Mouse (Mus musculus): ENCODE measurements around the gene Nmrk1. TPM values are rescaled to one million over a fixed set of nuclear protein-coding genes. Genes with fewer than 3 reads are reported as not detected.
A peak's percentile ranks its signal among the peaks of the same experiment; 100 is the strongest.
"Not testable (repeated sequence)": the region's sequence is repeated elsewhere in the genome, so short reads cannot be mapped to it uniquely, and the experiment has no call there.

Gene Nmrk1
- 6.2 and 6.4 TPM in 2 replicates for polyA plus RNA-seq (2016; fragmentation: Nextera tagmentation; extraction: Ambion mirVana)

DNA sequence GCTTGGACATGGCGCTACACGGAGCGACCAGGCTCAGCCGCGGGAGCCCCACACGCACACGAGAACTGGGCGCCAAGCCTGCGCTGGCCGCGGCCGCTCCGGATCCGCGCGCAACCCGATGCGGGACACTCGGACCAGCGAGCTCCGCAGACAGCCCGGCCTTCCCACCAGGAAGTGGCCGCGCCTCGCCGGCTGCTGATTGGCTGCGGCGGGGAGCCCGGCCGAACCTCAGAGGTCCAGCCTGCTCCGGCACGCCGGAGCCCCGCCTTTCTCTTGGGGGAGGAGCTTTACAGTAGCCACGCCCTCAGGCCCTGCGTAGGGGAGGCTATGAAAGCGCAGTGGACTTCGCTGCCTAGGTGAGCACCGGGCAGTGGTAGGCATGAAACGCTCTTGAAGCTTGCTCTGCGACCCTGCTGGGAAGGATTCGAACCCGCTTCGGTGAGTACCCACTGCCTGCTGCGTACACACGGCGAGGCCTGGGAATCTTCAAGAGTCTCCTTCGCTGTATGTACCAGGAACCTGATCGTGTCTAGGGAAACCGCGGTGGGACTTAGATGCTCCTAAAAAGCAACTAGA lies at the start of gene Nmrk1, which contains the start of gene Ostf1:
Nmrk1 (plus strand) TSS at position 307 of the 576 bp plus-strand sequence.
Ostf1 (minus strand) TSS at position 180 of the 576 bp plus-strand sequence.
- Histone ChIP-seq H3K4me3 (peak within 1 kb of the TSS; percentile 80), H3K27me3 (ENCODE audit: poor library complexity, severe bottlenecking) (peaks cover 35% of the 10 kb centered on the region), H3K4me1 (peaks cover 19% of the 10 kb centered on the region), H3K36me3 (replicated peaks) (no peaks in the 10 kb centered on the region), H3K9me3 (no peaks in the 10 kb centered on the region), H3K27ac (peak within 1 kb of the TSS; percentile 82)
- WGBS, result under 1% methylated on average over 51 of the region's 51 CpGs
- peak; percentile 95 for DNase-seq (ENCODE audit: extremely low spot score, low spot score)

DNA sequence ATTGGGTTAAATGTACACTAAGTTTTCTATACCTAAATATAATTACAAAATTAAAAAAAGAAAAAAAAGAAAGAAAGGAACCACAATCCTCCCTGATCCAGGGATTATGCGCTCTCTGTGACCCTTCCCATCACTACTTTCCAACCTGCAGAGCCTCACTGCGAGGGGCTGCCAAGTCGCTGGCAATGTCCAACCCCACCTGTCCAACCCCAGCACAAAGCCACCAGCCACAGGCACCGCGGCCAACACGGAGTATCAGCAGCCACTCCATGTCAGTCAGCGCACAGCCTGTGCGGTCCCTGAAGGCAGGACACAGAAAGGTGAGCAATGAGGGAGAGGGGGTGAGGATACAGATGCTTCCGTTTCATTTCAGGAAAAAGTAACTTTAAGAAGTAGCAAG lies 49.5 kb upstream of the Nmrk1 start:
- no peaks in the 10 kb centered on the region for H3K27me3 ChIP-seq (ENCODE audit: poor library complexity, severe bottlenecking)
- WGBS, result 92% methylated on average over 9 of the region's 9 CpGs
- no peak overlapping the region for H3K4me3 ChIP-seq
- peaks cover 12% of the 10 kb centered on the region for H3K4me1 ChIP-seq
- H3K9me3 ChIP-seq, result no peaks in the 10 kb centered on the region
- DNase-seq (ENCODE audit: extremely low spot score, low spot score), result no peak
- no peak overlapping the region for H3K27ac ChIP-seq
- H3K36me3 ChIP-seq (replicated peaks), result no peaks in the 10 kb centered on the region

DNA sequence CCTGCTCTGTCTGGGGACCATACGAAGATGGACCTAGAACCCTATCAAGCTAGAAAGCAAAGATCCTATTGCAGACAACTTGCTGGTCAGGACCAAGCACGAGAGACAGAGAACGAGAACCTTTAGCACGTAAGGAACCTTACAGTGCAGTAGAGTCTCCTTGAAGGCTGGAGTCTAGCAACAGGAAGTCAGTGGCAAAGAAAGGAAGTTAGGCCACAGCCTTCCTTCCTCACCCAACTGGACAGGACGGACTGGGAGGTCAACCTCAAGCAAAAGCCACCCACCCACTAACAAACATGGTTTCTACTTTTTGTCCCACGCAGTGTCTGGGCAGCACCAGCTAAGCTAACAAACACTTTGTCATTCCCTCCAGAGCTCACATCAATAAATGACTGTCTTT lies 48.9 kb upstream of the Nmrk1 start:
- Histone ChIP-seq H3K4me1 (peaks cover 10% of the 10 kb centered on the region), H3K4me3 (no peak overlapping the region), H3K36me3 (replicated peaks) (no peaks in the 10 kb centered on the region), H3K27ac (no peak overlapping the region), H3K27me3 (ENCODE audit: poor library complexity, severe bottlenecking) (no peaks in the 10 kb centered on the region), H3K9me3 (no peaks in the 10 kb centered on the region)
- 92% methylated on average over 6 of the region's 6 CpGs for WGBS
- no peak for DNase-seq (ENCODE audit: extremely low spot score, low spot score)

DNA sequence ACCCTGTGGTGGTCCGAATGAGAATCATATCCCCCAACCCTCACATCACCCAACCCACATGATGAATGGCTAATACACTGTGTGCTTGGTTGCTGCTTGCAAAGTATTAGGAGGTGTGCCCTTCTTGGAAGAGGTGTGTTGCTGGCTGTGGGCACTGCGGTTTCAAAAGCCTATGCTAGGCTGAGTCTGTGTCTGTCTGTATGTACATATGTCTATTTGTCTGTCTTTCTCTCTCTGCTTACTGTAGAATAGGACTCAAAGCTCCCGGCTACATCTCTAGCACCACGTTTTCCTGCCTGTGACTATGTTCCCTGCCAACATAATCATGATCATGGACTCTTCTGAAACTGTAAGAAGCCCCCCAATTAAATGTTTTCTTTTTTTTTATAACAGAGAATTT lies 48.0 kb upstream of the Nmrk1 start:
- H3K4me1 ChIP-seq, result peaks cover 2% of the 10 kb centered on the region; the same call in 1 of the 2 replicates
- H3K27me3 ChIP-seq (ENCODE audit: poor library complexity, severe bottlenecking), result no peaks in the 10 kb centered on the region
- H3K27ac ChIP-seq, result no peak overlapping the region
- WGBS, result 91% methylated on average over 4 of the region's 4 CpGs
- no peak overlapping the region for H3K4me3 ChIP-seq
- no peaks in the 10 kb centered on the region for H3K36me3 ChIP-seq (replicated peaks)
- H3K9me3 ChIP-seq, result no peaks in the 10 kb centered on the region
- DNase-seq (ENCODE audit: extremely low spot score, low spot score), result no peak

DNA sequence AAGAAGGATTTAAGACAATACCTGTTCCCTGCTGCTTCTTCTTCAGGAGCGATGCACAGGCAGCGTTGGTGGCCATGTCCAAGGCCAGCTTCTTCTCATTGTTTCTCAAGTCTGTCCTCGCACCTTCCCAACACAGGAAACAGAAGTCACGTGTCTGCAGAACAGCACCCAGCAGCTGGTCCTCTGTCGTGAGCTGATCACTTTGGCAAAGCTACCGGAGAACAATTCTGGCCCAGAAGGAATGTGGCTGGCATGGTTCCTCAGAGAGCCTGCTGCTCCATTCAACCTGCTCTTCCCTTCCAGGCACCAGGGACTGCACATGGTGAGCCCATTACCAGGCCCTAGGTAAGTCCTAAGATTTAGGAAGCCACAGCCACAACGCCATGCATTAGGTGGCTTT lies 47.1 kb upstream of the Nmrk1 start:
- 95% methylated on average over 7 of the region's 7 CpGs for WGBS
- Histone ChIP-seq H3K4me1 (no peaks in the 10 kb centered on the region), H3K27ac (no peak overlapping the region), H3K27me3 (ENCODE audit: poor library complexity, severe bottlenecking) (no peaks in the 10 kb centered on the region), H3K4me3 (no peak overlapping the region), H3K36me3 (replicated peaks) (no peaks in the 10 kb centered on the region), H3K9me3 (no peaks in the 10 kb centered on the region)
- DNase-seq (ENCODE audit: extremely low spot score, low spot score), result no peak

DNA sequence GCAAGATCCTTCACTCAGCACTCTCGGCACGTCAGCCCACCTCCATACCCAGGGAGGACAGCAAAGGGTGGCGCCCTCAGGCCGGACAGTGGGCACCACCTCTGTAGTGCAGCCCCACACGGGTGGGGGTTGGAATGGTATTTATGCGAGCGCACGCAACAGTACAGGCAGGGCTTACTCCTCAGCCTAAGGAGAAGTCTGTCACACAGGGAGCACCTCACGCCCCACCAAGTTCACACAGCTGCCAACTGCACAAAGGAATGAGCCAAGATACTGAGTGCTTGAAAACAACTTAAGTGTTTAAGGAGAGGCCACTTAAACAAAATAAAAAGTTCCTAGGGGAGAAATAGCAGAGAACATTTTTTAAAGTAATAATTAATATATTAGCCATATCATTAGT lies 44.6 kb upstream of the Nmrk1 start:
- H3K27me3 ChIP-seq (ENCODE audit: poor library complexity, severe bottlenecking), result no peaks in the 10 kb centered on the region
- no peak for DNase-seq (ENCODE audit: extremely low spot score, low spot score)
- no peak overlapping the region for H3K4me3 ChIP-seq
- H3K36me3 ChIP-seq (replicated peaks), result no peaks in the 10 kb centered on the region
- peaks cover 22% of the 10 kb centered on the region for H3K4me1 ChIP-seq
- H3K9me3 ChIP-seq, result no peaks in the 10 kb centered on the region
- no peak overlapping the region for H3K27ac ChIP-seq
- 94% methylated on average over 9 of the region's 9 CpGs for WGBS

DNA sequence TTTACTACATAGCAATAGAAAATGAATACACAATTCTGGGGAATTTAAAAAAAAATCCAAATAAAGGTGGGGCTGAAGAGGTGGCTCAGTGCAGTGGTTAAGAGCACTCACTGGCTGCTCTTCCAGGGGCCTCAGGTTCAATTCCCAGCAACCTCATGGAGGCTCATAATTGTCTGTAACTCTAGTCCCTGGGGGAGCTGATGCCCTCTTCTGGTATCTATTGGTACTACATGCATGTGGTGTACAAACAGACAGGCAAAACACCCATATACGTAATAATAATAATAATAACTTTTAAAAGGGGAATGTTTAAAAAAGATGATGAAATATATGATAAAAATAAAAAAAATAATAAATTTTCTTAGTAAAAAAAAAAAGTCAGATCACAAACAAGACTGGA lies 43.5 kb upstream of the Nmrk1 start:
- WGBS, result 98% methylated on average over 1 of the region's 1 CpGs
- H3K36me3 ChIP-seq (replicated peaks), result no peaks in the 10 kb centered on the region
- DNase-seq (ENCODE audit: extremely low spot score, low spot score), result no peak
- H3K4me1 ChIP-seq, result peaks cover 23% of the 10 kb centered on the region
- no peak overlapping the region for H3K27ac ChIP-seq
- H3K9me3 ChIP-seq, result no peaks in the 10 kb centered on the region
- no peaks in the 10 kb centered on the region for H3K27me3 ChIP-seq (ENCODE audit: poor library complexity, severe bottlenecking)
- no peak overlapping the region for H3K4me3 ChIP-seq

DNA sequence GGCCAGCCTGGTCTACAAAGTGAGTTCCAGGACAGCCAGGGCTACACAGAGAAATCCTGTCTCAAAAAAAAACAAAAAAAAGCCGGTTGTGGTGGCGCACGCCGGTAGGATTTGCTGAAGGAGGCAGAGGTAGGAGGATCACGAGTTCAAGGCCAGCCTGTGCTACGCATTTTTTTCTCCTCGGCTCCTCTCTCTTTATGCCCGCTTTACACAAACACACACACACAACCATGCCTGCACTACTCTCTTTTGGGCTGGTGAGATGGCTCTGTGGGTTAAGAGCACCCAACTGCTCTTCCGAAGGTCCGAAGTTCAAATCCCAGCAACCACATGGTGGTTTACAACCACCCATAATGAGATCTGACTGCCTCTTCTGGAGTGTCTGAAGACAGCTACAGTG lies 42.9 kb upstream of the Nmrk1 start:
- H3K4me1 ChIP-seq, result peaks cover 23% of the 10 kb centered on the region
- WGBS, result 94% methylated on average over 10 of the region's 10 CpGs
- not testable (repeated sequence) for H3K27me3 ChIP-seq (ENCODE audit: poor library complexity, severe bottlenecking); H3K27ac ChIP-seq; DNase-seq (ENCODE audit: extremely low spot score, low spot score); H3K36me3 ChIP-seq (replicated peaks); H3K9me3 ChIP-seq; H3K4me3 ChIP-seq

DNA sequence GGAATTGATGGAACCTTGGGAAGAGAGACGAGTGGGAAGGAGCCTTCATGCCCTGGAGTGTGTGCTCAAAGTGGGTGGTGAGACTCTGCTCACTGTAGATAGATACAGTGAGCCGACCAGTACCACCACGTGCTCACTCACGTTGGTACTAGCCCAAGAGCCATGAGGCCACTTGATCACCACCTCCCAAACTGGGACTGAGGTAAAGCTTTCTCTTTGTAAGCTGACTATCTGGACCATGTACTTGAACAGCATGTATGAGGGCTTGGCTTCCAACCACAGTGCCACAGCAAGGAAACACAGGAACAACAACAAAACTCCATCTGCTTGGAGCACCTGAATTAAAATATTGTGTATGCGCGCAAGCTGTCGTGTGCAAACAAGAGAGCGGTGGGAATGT lies 42.5 kb upstream of the Nmrk1 start:
- no peak for DNase-seq (ENCODE audit: extremely low spot score, low spot score)
- Histone ChIP-seq H3K4me3 (no peak overlapping the region), H3K9me3 (no peaks in the 10 kb centered on the region), H3K36me3 (replicated peaks) (no peaks in the 10 kb centered on the region), H3K4me1 (peaks cover 23% of the 10 kb centered on the region), H3K27me3 (ENCODE audit: poor library complexity, severe bottlenecking) (no peaks in the 10 kb centered on the region), H3K27ac (no peak overlapping the region)
- WGBS, result 88% methylated on average over 8 of the region's 8 CpGs

DNA sequence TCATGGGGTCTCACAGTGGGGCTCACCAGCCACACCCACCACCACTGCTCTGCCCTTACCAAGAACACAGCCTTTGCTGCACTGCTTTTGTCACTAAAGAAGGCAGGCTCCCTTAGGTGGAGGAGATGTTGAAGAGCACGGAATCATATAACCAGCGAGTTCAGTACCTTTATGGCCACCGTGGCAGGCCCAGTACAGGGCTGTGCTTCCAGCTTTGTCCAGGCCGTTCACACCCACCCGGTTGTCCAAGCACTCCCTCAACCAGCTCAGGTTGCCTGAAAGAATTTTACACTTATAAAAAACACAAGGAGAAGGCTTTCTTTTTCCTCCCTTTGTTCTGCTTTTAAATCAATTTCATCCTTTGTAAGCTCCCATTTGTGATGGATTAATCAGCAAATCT lies 41.5 kb upstream of the Nmrk1 start:
- no peak for DNase-seq (ENCODE audit: extremely low spot score, low spot score)
- Histone ChIP-seq H3K4me1 (peaks cover 23% of the 10 kb centered on the region), H3K27me3 (ENCODE audit: poor library complexity, severe bottlenecking) (no peaks in the 10 kb centered on the region), H3K27ac (peak overlapping the region; percentile 15; the same call in 1 of the 2 replicates), H3K9me3 (no peaks in the 10 kb centered on the region), H3K36me3 (replicated peaks) (no peaks in the 10 kb centered on the region), H3K4me3 (no peak overlapping the region)
- 66% methylated on average over 5 of the region's 5 CpGs for WGBS

DNA sequence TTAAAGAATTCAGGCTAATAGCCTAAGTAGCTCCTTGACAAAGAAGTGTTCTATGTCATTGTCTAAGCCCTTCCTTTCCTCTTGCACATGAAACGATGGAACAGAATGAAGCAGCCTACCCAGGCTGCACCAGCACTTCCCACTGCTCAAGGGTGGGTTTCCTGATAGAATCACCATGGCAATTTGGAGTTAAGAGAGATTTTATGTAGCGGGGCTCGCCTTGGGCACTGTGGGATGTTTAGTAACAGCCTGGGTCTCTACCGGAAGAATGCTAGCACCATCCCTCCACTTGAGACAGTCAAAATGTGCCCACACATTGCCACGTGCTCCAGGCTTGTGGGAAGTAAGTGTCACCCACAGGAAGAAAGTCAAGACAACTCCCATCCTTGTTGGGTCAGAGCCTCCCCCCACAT lies 40.8 kb upstream of the Nmrk1 start:
- Histone ChIP-seq H3K27me3 (ENCODE audit: poor library complexity, severe bottlenecking) (no peaks in the 10 kb centered on the region), H3K36me3 (replicated peaks) (no peaks in the 10 kb centered on the region), H3K4me3 (no peak overlapping the region), H3K4me1 (peaks cover 23% of the 10 kb centered on the region), H3K9me3 (no peaks in the 10 kb centered on the region), H3K27ac (no peak overlapping the region)
- WGBS, result 61% methylated on average over 5 of the region's 5 CpGs
- no peak for DNase-seq (ENCODE audit: extremely low spot score, low spot score)

DNA sequence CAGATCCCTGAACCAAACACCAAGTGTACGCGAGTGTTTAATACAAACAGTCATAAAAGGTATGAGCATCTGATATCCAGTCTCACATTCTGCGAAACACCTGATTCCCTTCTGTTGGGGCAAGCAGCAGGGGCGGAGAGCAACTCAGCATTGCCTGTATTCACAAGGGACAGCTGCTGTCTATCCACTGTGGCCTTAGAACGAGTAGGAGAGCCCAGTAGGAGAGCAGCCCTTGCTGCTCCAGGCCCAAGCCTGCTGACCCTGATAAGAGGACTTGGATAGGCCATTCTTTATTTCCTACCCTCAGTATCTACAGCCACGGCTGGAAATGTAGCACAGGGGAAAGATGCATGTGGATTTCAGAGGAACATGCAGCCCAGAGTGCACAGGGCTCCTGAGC lies 38.8 kb upstream of the Nmrk1 start:
- Histone ChIP-seq H3K4me1 (peaks cover 23% of the 10 kb centered on the region), H3K36me3 (replicated peaks) (no peaks in the 10 kb centered on the region), H3K9me3 (no peaks in the 10 kb centered on the region), H3K27ac (no peak overlapping the region), H3K4me3 (no peak overlapping the region), H3K27me3 (ENCODE audit: poor library complexity, severe bottlenecking) (no peaks in the 10 kb centered on the region)
- WGBS, result 84% methylated on average over 6 of the region's 6 CpGs
- no peak for DNase-seq (ENCODE audit: extremely low spot score, low spot score)

DNA sequence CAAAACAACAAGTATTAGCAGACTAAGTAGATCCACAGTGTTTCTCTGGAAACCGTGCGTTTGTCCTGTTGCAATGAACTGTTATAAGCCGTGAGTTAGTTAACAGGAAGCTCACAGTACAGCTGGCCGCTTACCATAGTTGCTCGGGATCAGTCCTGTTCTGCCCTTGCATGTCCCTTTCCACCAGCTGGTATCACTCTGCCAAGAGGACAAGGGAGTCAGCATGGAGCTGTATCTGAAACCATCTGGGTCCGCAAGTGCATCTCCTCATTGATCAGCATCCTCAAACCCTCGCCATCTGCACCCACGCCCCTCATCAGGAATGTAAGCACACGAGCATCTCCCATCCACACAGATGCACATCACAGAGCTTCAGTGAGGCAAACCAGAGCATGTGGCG lies 38.0 kb upstream of the Nmrk1 start:
- 90% methylated on average over 10 of the region's 10 CpGs for WGBS
- DNase-seq (ENCODE audit: extremely low spot score, low spot score), result no peak
- H3K4me3 ChIP-seq, result no peak overlapping the region
- H3K27ac ChIP-seq, result no peak overlapping the region
- H3K27me3 ChIP-seq (ENCODE audit: poor library complexity, severe bottlenecking), result no peaks in the 10 kb centered on the region
- H3K4me1 ChIP-seq, result peaks cover 23% of the 10 kb centered on the region
- no peaks in the 10 kb centered on the region for H3K36me3 ChIP-seq (replicated peaks)
- H3K9me3 ChIP-seq, result no peaks in the 10 kb centered on the region

DNA sequence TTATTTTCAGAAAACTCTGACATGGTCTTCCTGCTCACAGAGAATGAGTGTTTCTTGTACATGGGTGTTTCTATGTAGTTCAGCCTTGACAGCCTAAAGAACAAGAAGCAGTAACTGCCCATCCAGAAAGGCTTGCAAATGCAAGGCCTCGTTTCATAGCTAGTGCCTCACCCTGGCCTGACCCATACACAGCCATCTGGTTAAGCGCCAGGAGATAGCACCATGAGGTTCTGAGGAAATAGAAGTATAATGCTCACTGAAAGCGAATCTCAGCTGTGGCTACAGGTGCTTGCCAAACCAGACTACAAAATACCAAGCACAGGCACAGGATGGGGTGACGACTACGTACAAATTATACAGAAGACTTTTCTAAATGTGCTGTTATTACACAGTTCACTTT lies 34.9 kb upstream of the Nmrk1 start:
- Histone ChIP-seq H3K4me1 (peaks cover 4% of the 10 kb centered on the region), H3K27me3 (ENCODE audit: poor library complexity, severe bottlenecking) (no peaks in the 10 kb centered on the region), H3K36me3 (replicated peaks) (no peaks in the 10 kb centered on the region), H3K9me3 (no peaks in the 10 kb centered on the region), H3K4me3 (no peak overlapping the region), H3K27ac (no peak overlapping the region)
- DNase-seq (ENCODE audit: extremely low spot score, low spot score), result no peak
- 90% methylated on average over 5 of the region's 5 CpGs for WGBS

All from forebrain, embryonic 10.5 days (tissue).